Mouse (Mus musculus) hindbrain, embryonic 12.5 days (tissue): Measurements from ENCODE around the gene Mettl18. TPM values are rescaled to one million over a fixed set of nuclear protein-coding genes. Genes with fewer than 3 reads are reported as not detected.

Experiments
- ATAC-seq: fragments of 200-750 bp; cut with Nextera tagmentation; 2 replicates; pipeline ENCODE4 v1.8.0; 2017; ENCODE audit warnings: moderate TSS enrichment; ENCODE audit not compliant: low FRiP score
- H3K27ac ChIP-seq: fragments of 300-500 bp; sonication (generic); 2 replicates; pipeline ENCODE4 v1.5.1; 2016; ENCODE audit warnings: mild to moderate bottlenecking
- H3K27me3 ChIP-seq: fragments of 300-500 bp; sonication (generic); 2 replicates; pipeline ENCODE4 v1.6.1; 2016; ENCODE audit warnings: mild to moderate bottlenecking
- H3K36me3 ChIP-seq: fragments of 300-500 bp; sonication (generic); 2 replicates; pipeline ENCODE4 v1.6.1; 2016; ENCODE audit warnings: mild to moderate bottlenecking
- H3K4me1 ChIP-seq: fragments of 300-500 bp; sonication (generic); 2 replicates; pipeline ENCODE4 v1.6.1; 2016
- H3K4me2 ChIP-seq: fragments of 300-500 bp; sonication (generic); replicated peaks from 2 replicates; pipeline ENCODE4 v1.6.1; 2016; ENCODE audit warnings: mild to moderate bottlenecking
- H3K4me3 ChIP-seq: fragments of 300-500 bp; sonication (generic); 2 replicates; pipeline ENCODE4 v1.5.1; 2016; ENCODE audit warnings: mild to moderate bottlenecking
- H3K9ac ChIP-seq: fragments of 300-500 bp; sonication (generic); 2 replicates; pipeline ENCODE4 v1.6.1; 2016; ENCODE audit warnings: mild to moderate bottlenecking, moderate library complexity
- H3K9me3 ChIP-seq: fragments of 300-500 bp; sonication (generic); replicated peaks from 2 replicates; pipeline ENCODE4 v1.6.1; 2016; ENCODE audit warnings: mild to moderate bottlenecking
- WGBS: fragments of 180-500 bp; shearing (Covaris S2); methylation state at CpG from one replicate; pipeline ENCODE4 v1.1.7; 2016; 5-methylcytosine and 5-hydroxymethylcytosine counted together
- polyA plus RNA-seq: library from polyadenylated mRNA; unstranded; fragments of >200 nt; fragmentation: Nextera tagmentation; extraction: Ambion mirVana; gene quantifications from 2 replicates; pipeline ENCODE4 v1.2.1, GENCODE M21; 2016

The Mettl18 gene
- 8.9 and 9.1 TPM in 2 replicates for polyA plus RNA-seq

- ATAC-seq, result peak; percentile 98
- H3K9ac ChIP-seq, result peak within 1 kb of the TSS; percentile 79
- WGBS, result 5% methylated on average over 43 of the region's 43 CpGs
- no peaks in the 10 kb centered on the region for H3K36me3 ChIP-seq
- no peaks in the 10 kb centered on the region for H3K27me3 ChIP-seq
- H3K9me3 ChIP-seq, result no peaks in the 10 kb centered on the region
- peak within 1 kb of the TSS; percentile 56 for H3K27ac ChIP-seq
- H3K4me3 ChIP-seq, result peak within 1 kb of the TSS; percentile 78
- peaks cover 16% of the 10 kb centered on the region for H3K4me1 ChIP-seq
- peak within 1 kb of the TSS; percentile 71 for H3K4me2 ChIP-seq
Observed at GRCm38 (mm10) chr1:163994721-163995608, at the start of gene Mettl18, which contains the start of gene BC055324. Gene Mettl18, plus strand, starts transcription at chr1:163994889. Gene BC055324, minus strand, starts transcription at chr1:163994796.

- Histone ChIP-seq H3K36me3 (peaks cover 70% of the 10 kb centered on the region), H3K4me2 (no peak overlapping the region), H3K9me3 (no peaks in the 10 kb centered on the region), H3K4me1 (no peaks in the 10 kb centered on the region), H3K27ac (no peak overlapping the region), H3K4me3 (no peak overlapping the region), H3K27me3 (no peaks in the 10 kb centered on the region), H3K9ac (no peak overlapping the region)
- ATAC-seq, result no peak
- 96% methylated on average over 2 of the region's 2 CpGs for WGBS
Observed at GRCm38 (mm10) chr1:163953396-163953795, 41.3 kb upstream of the Mettl18 start.

- no peak for ATAC-seq
- Histone ChIP-seq H3K4me2 (no peak overlapping the region), H3K9ac (no peak overlapping the region), H3K27me3 (no peaks in the 10 kb centered on the region), H3K9me3 (no peaks in the 10 kb centered on the region), H3K27ac (no peak overlapping the region), H3K4me1 (no peaks in the 10 kb centered on the region), H3K36me3 (peaks cover 37% of the 10 kb centered on the region), H3K4me3 (no peak overlapping the region)
- 85% methylated on average over 3 of the region's 3 CpGs for WGBS
Observed at GRCm38 (mm10) chr1:163958036-163958435, 36.7 kb upstream of the Mettl18 start.

- Histone ChIP-seq H3K4me1 (no peaks in the 10 kb centered on the region), H3K4me3 (no peak overlapping the region), H3K9me3 (no peaks in the 10 kb centered on the region), H3K9ac (no peak overlapping the region), H3K4me2 (no peak overlapping the region), H3K27me3 (no peaks in the 10 kb centered on the region), H3K36me3 (peaks cover 22% of the 10 kb centered on the region), H3K27ac (no peak overlapping the region)
- no peak for ATAC-seq
- WGBS, result 93% methylated on average over 10 of the region's 10 CpGs
Observed at GRCm38 (mm10) chr1:163964008-163964689, 30.5 kb upstream of the Mettl18 start.

GRCm38 (mm10) chr1:163974471-163974870 is 20.2 kb upstream of the Mettl18 start:
- Histone ChIP-seq H3K4me1 (no peaks in the 10 kb centered on the region), H3K9me3 (no peaks in the 10 kb centered on the region), H3K27me3 (no peaks in the 10 kb centered on the region), H3K4me3 (no peak overlapping the region), H3K27ac (no peak overlapping the region), H3K4me2 (no peak overlapping the region), H3K9ac (no peak overlapping the region), H3K36me3 (peaks cover 8% of the 10 kb centered on the region; the same call in 1 of the 2 replicates)
- WGBS, result 89% methylated on average over 1 of the region's 1 CpGs
- ATAC-seq, result no peak

- Histone ChIP-seq H3K27me3 (no peaks in the 10 kb centered on the region), H3K9me3 (no peaks in the 10 kb centered on the region), H3K4me1 (no peaks in the 10 kb centered on the region), H3K4me3 (no peak overlapping the region), H3K9ac (no peak overlapping the region), H3K4me2 (no peak overlapping the region), H3K36me3 (peaks cover 14% of the 10 kb centered on the region; the same call in 1 of the 2 replicates), H3K27ac (no peak overlapping the region)
- ATAC-seq, result no peak
- 95% methylated on average over 2 of the region's 2 CpGs for WGBS
Observed at GRCm38 (mm10) chr1:163975088-163975487, 19.6 kb upstream of the Mettl18 start.

- peaks cover 17% of the 10 kb centered on the region; the same call in 1 of the 2 replicates for H3K36me3 ChIP-seq
- no peak overlapping the region for H3K4me2 ChIP-seq
- WGBS, result 88% methylated on average over 1 of the region's 1 CpGs
- no peaks in the 10 kb centered on the region for H3K27me3 ChIP-seq
- H3K4me1 ChIP-seq, result no peaks in the 10 kb centered on the region
- H3K9ac ChIP-seq, result no peak overlapping the region
- no peak for ATAC-seq
- no peaks in the 10 kb centered on the region for H3K9me3 ChIP-seq
- no peak overlapping the region for H3K4me3 ChIP-seq
- no peak overlapping the region for H3K27ac ChIP-seq
Observed at GRCm38 (mm10) chr1:163976515-163976914, 18.2 kb upstream of the Mettl18 start.

GRCm38 (mm10) chr1:163992371-163992770 is 2.3 kb upstream of the Mettl18 start:
- Histone ChIP-seq H3K27ac (no peak overlapping the region), H3K27me3 (no peaks in the 10 kb centered on the region), H3K9ac (no peak overlapping the region), H3K4me1 (peaks cover 16% of the 10 kb centered on the region), H3K4me3 (no peak overlapping the region), H3K4me2 (no peak overlapping the region), H3K9me3 (no peaks in the 10 kb centered on the region), H3K36me3 (0 out of 2 replicates have a peak, but pooled peaks cover 7% of the 10 kb centered on the region)
- 87% methylated on average over 4 of the region's 4 CpGs for WGBS
- no peak for ATAC-seq

- no peak overlapping the region; the same call in 1 of the 2 replicates for H3K27ac ChIP-seq
Observed at GRCm38 (mm10) chr1:163994173-163994720, 442 bp upstream of the Mettl18 start.

GRCm38 (mm10) chr1:163995609-163995913 is 872 bp downstream of the Mettl18 start:
- 92% methylated on average over 1 of the region's 2 CpGs for WGBS
- ATAC-seq, result no peak
- H3K9ac ChIP-seq, result no peak overlapping the region
- H3K4me2 ChIP-seq, result peak overlapping the region; percentile 65
- peaks cover 16% of the 10 kb centered on the region for H3K4me1 ChIP-seq
- H3K27me3 ChIP-seq, result no peaks in the 10 kb centered on the region
- no peak overlapping the region for H3K27ac ChIP-seq
- no peaks in the 10 kb centered on the region for H3K9me3 ChIP-seq
- H3K36me3 ChIP-seq, result no peaks in the 10 kb centered on the region
- peak overlapping the region; percentile 78 for H3K4me3 ChIP-seq

More at GRCm38 (mm10) chr1:163994173-163994720, 442 bp upstream of the Mettl18 start:
- peak overlapping the region; percentile 79 for H3K9ac ChIP-seq
- peak overlapping the region; percentile 71 for H3K4me2 ChIP-seq
- H3K4me1 ChIP-seq, result peaks cover 16% of the 10 kb centered on the region
- H3K9me3 ChIP-seq, result no peaks in the 10 kb centered on the region
- H3K27me3 ChIP-seq, result no peaks in the 10 kb centered on the region
- H3K36me3 ChIP-seq, result no peaks in the 10 kb centered on the region
- peak overlapping the region; percentile 78 for H3K4me3 ChIP-seq
- peak; percentile 30; the same call in 1 of the 2 replicates for ATAC-seq
- WGBS, result 2% methylated on average over 38 of the region's 38 CpGs

- Histone ChIP-seq H3K27me3 (no peaks in the 10 kb centered on the region), H3K9ac (no peak overlapping the region), H3K4me1 (no peaks in the 10 kb centered on the region), H3K36me3 (no peaks in the 10 kb centered on the region), H3K4me2 (no peak overlapping the region), H3K27ac (no peak overlapping the region), H3K9me3 (no peaks in the 10 kb centered on the region), H3K4me3 (no peak overlapping the region)
- no peak for ATAC-seq
- WGBS, result 70% methylated on average over 6 of the region's 6 CpGs
Observed at GRCm38 (mm10) chr1:164001831-164002452, 7.3 kb downstream of the Mettl18 start.

GRCm38 (mm10) chr1:164004311-164004710 is 9.6 kb downstream of the Mettl18 start:
- 83% methylated on average over 3 of the region's 3 CpGs for WGBS
- Histone ChIP-seq H3K36me3 (no peaks in the 10 kb centered on the region), H3K4me1 (no peaks in the 10 kb centered on the region), H3K9ac (no peak overlapping the region), H3K27me3 (no peaks in the 10 kb centered on the region), H3K4me2 (no peak overlapping the region), H3K9me3 (no peaks in the 10 kb centered on the region), H3K4me3 (no peak overlapping the region), H3K27ac (no peak overlapping the region)
- ATAC-seq, result no peak
